Mouse (Mus musculus) lung, postnatal 0 days (tissue): ENCODE measurements around the gene Pbx2. TPM values are rescaled to one million over a fixed set of nuclear protein-coding genes. Genes with fewer than 3 reads are reported as not detected.

Experiments
- ATAC-seq: fragments of 200-750 bp; cut with Nextera tagmentation; 2 replicates; pipeline ENCODE4 v1.8.0; 2017; ENCODE audit warnings: moderate library complexity
- DNase-seq: peaks from one replicate; pipeline ENCODE4 v3.0.0-alpha.2; 2016; ENCODE audit warnings: low spot score
- H3K27ac ChIP-seq: fragments of 300-500 bp; sonication (generic); 2 replicates; pipeline ENCODE4 v1.5.1; 2014; ENCODE audit warnings: antibody characterized with exemption, mild to moderate bottlenecking, low read length, mixed read lengths
- H3K27me3 ChIP-seq: fragments of 300-500 bp; sonication (generic); replicated peaks from 2 replicates; pipeline ENCODE4 v1.6.1; 2014; ENCODE audit warnings: low read length, mixed read lengths; ENCODE audit not compliant: insufficient read depth
- H3K36me3 ChIP-seq: fragments of 300-500 bp; sonication (generic); 2 replicates; pipeline ENCODE4 v1.6.1; 2014; ENCODE audit warnings: low read length, mixed read lengths; ENCODE audit not compliant: insufficient read depth
- H3K4me1 ChIP-seq: fragments of 300-500 bp; sonication (generic); 2 replicates; pipeline ENCODE4 v1.6.1; 2014; ENCODE audit warnings: antibody characterized with exemption, low read depth, low read length, mixed read lengths; ENCODE audit not compliant: insufficient read depth
- H3K4me2 ChIP-seq: fragments of 300-500 bp; sonication (generic); replicated peaks from 2 replicates; pipeline ENCODE4 v1.6.1; 2014; ENCODE audit warnings: low read depth, mild to moderate bottlenecking, low read length, moderate library complexity, mixed read lengths
- H3K4me3 ChIP-seq: fragments of 300-500 bp; sonication (generic); 2 replicates; pipeline ENCODE4 v1.5.1; 2014; ENCODE audit warnings: low read depth, low read length
- H3K9ac ChIP-seq: fragments of 300-500 bp; sonication (generic); replicated peaks from 2 replicates; pipeline ENCODE4 v1.6.1; 2014; ENCODE audit warnings: low read depth, mild to moderate bottlenecking
- H3K9me3 ChIP-seq: fragments of 300-500 bp; sonication (generic); 2 replicates; pipeline ENCODE4 v1.6.1; 2016; ENCODE audit warnings: low read length, mixed read lengths
- CTCF ChIP-seq: IDR thresholded peaks from 2 replicates; pipeline ENCODE4 v1.5.1; 2016; ENCODE audit warnings: antibody characterized with exemption, mild to moderate bottlenecking
- EP300 ChIP-seq: IDR thresholded peaks from 2 replicates; pipeline ENCODE4 v1.6.1; 2016; ENCODE audit warnings: antibody characterized with exemption, mild to moderate bottlenecking, control low read depth
- WGBS: fragments of 180-500 bp; shearing (Covaris S2); extraction: QIAGEN DNeasy Blood & Tissue Kit; methylation state at CpG from one replicate; pipeline ENCODE4 v1.1.7; 2014; 5-methylcytosine and 5-hydroxymethylcytosine counted together
- polyA plus RNA-seq: library from polyadenylated mRNA; unstranded; fragments of >200 nt; fragmentation: Nextera tagmentation; extraction: Ambion mirVana; gene quantifications from 2 replicates; pipeline ENCODE4 v1.2.1, GENCODE M21; 2015

Pbx2 gene
- polyA plus RNA-seq, 1 experiment from 2014 or later = 15.0 TPM

DNA sequence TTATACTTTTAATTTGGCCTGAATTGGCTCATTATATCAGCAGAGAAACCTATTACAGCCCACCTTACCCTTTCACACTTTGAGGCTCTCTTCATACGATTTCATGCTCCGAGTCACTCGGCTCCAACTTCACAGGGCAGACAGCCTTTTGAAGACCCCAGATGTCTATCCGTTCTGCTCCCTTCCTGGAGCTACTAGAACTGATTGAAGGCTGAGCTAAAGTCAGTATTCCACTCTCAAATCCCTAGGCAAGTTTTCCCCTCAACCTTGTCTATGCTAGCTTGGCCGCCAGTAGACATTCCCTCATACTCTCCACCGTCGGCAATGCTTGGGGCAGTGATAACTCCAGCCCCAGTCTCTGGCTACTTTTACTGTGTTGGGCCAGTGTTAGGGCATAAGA lies 1.9 kb upstream of the Pbx2 start:
- 26% methylated on average over 7 of the region's 7 CpGs for WGBS
- Histone ChIP-seq H3K27me3 (no peaks in the 10 kb centered on the region), H3K27ac (peak overlapping the region; percentile 97), H3K9me3 (no peaks in the 10 kb centered on the region), H3K4me2 (peak overlapping the region; percentile 96), H3K36me3 (no peaks in the 10 kb centered on the region), H3K4me1 (peaks cover 30% of the 10 kb centered on the region; the same call in 1 of the 2 replicates), H3K4me3 (peak overlapping the region; percentile 14), H3K9ac (no peak overlapping the region)
- DNase-seq (no peak), ATAC-seq (no peak)
- TF ChIP-seq CTCF = no peak
- no peak for TF ChIP-seq EP300

DNA sequence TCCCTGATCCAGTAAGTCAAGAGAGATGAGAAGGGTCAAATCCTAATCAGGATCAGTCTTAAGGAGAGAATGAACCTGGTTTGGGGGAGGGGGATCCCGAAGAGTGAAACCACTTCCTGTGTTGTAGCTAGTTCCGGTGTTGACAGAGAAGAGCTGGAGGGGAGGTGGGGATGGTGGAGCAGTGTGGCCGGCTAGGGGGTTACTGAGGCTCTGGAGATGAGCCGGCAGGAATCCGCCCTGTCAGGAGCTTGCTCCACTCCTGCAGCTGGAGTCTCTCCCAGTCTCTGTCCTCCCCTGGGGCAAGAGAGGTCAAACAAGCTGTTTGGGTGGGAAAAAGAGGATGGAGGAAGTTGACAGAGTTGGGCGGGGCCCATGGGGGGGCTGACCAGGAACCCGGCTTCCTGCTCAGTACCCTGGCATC lies 1.4 kb upstream of the Pbx2 start, which contains the start of gene Gpsm3:
Gene Gpsm3, plus strand, starts transcription at position 126 of the 421 bp plus-strand sequence.
- H3K9me3 ChIP-seq = no peaks in the 10 kb centered on the region
- DNase-seq (peak; percentile 90), ATAC-seq (peak; percentile 23)
- no peak for TF ChIP-seq CTCF
- peak; percentile 48; the same call in 1 of the 2 replicates for TF ChIP-seq EP300
- H3K4me3 ChIP-seq = peak within 1 kb of the TSS; percentile 23
- peak within 1 kb of the TSS; percentile 96 for H3K4me2 ChIP-seq
- peaks cover 30% of the 10 kb centered on the region; the same call in 1 of the 2 replicates for H3K4me1 ChIP-seq
- H3K27ac ChIP-seq = peak within 1 kb of the TSS; percentile 97
- peak within 1 kb of the TSS; percentile 42 for H3K9ac ChIP-seq
- peaks cover 4% of the 10 kb centered on the region; the same call in 1 of the 2 replicates for H3K36me3 ChIP-seq
- WGBS = 6% methylated on average over 6 of the region's 7 CpGs
- H3K27me3 ChIP-seq = no peaks in the 10 kb centered on the region

DNA sequence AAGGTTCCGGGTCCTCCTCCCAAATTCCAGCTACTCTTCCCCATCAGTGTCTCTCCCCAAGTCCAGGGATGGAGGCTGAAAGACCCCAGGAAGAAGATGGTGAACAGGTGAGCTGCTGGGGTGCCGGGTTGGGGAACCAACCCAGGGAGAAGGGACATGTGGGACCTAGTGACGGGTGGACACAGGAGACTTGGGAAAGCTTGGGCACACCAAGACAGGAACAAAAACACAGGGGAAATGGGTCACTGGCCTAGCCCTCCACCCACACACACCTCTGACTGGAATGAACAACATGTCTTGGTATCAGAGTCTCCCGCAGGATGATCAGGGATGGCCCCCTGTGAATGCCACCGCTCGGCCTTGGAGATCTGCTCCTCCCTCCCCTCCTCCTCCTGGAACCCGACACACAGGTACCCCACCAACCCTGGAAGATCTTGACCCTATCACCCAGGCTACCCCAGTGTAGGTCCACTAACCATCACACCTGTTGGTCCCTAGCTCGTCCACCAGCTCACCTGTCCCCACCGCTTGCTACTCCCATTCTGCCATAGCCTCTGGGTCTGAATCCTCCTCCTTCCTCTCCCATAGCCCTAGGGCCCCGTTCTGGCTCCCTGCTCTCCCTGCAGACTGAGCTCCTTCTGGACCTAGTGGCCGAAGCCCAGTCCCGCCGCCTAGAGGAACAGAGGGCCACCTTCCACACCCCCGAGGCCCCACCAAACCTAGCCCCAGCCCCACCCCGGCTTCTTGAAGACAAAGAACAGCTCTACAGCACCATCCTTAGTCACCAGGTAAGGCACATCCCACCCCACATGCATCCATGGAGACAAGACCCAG lies 695 bp upstream of the Pbx2 start:
- TF ChIP-seq CTCF = no peak; the same call in 1 of the 2 replicates
- no peak for TF ChIP-seq EP300
- Histone ChIP-seq H3K27me3 (no peaks in the 10 kb centered on the region), H3K9me3 (no peaks in the 10 kb centered on the region), H3K9ac (peak overlapping the region; percentile 84; the same call in 1 of the 2 replicates), H3K27ac (peak overlapping the region; percentile 97), H3K36me3 (peaks cover 11% of the 10 kb centered on the region; the same call in 1 of the 2 replicates), H3K4me3 (peak overlapping the region; percentile 86), H3K4me2 (peak overlapping the region; percentile 96), H3K4me1 (peaks cover 30% of the 10 kb centered on the region; the same call in 1 of the 2 replicates)
- 73% methylated on average over 15 of the region's 15 CpGs for WGBS
- ATAC-seq (no peak), DNase-seq (no peak)

DNA sequence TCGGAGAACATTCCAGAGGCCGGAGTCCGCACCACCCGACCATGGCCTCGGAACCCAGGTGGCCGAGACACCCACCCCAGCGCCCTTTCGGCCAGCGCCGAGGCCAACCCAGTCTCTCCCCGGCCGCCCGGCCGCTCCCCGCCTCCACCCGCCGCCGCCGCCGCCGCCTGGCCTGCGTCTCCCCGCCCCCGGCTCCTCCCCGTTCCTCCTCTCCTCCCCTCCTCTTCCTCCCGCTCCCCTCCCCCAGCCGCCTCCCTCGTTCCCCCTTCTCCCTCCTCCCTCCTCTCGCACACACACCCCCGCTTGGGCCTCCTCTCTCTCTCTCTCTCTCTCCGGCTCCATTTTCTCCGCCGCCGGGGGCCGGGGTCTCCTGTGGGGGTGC lies 919 bp downstream of the Pbx2 start:
- WGBS = 0% methylated on average over 17 of the region's 35 CpGs
- ATAC-seq = peak; percentile 55
- TF ChIP-seq EP300 (no peak), CTCF (no peak)

DNA sequence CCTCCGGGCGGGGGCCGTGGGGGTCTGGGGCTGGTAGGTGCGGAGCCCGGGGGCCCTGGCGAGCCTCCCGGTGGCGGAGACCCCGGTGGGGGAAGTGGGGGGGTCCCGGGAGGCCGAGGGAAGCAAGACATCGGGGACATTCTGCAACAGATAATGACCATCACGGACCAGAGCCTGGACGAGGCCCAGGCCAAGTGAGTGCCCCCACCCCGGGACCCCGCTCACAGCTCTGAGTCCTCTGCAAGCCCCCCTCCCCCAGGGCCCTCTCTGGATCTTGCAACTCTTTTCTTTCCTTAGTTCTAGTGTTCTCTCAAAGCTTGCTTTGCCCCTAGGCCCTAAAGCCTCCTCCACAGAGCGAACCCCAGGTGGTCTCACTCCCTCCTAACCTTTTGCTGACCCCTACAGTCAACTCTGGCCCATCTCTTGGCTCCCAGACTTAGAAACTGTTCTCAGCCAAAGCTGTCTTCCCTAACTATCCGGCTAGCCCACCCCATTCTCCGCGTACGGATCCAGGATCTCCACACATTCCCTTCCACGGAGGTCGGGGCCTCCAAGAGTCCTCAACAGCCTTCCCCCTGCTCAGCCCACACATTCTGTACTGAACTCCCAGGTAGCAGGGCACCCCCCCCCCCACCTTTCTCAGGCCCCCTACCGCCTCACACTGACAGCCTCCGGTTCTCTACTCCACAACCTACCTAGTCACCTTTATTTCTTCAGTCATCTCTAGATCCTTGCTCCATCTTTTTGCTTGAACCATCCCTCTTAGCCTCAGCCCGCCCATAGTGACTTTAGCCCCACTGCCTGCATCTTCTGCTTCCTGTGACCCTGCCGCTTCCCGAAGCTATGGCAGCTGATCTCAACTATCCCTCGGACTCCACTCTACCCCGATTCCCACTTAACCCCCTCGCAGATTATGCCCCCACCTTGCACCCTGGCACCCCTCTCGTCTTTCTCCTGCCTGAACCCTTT lies 1.8 kb downstream of the Pbx2 start:
- Histone ChIP-seq H3K9me3 (no peaks in the 10 kb centered on the region), H3K9ac (peak overlapping the region; percentile 84), H3K4me2 (peak overlapping the region; percentile 96), H3K36me3 (peaks cover 11% of the 10 kb centered on the region; the same call in 1 of the 2 replicates), H3K4me3 (peak overlapping the region; percentile 86), H3K27me3 (no peaks in the 10 kb centered on the region), H3K4me1 (peaks cover 32% of the 10 kb centered on the region; the same call in 1 of the 2 replicates), H3K27ac (peak overlapping the region; percentile 97)
- WGBS = under 1% methylated on average over 26 of the region's 32 CpGs
- DNase-seq = peak; percentile 69
- ATAC-seq = no peak
- TF ChIP-seq EP300 (no peak), CTCF (no peak)

More for the DNA sequence above, 919 bp downstream of the Pbx2 start:
- H3K4me3 ChIP-seq = peak overlapping the region; percentile 86
- H3K36me3 ChIP-seq = peaks cover 11% of the 10 kb centered on the region; the same call in 1 of the 2 replicates
- no peaks in the 10 kb centered on the region for H3K27me3 ChIP-seq
- H3K9me3 ChIP-seq = no peaks in the 10 kb centered on the region
- H3K9ac ChIP-seq = peak overlapping the region; percentile 84
- H3K4me1 ChIP-seq = peaks cover 30% of the 10 kb centered on the region; the same call in 1 of the 2 replicates
- peak overlapping the region; percentile 97 for H3K27ac ChIP-seq
- peak; percentile 98 for DNase-seq
- H3K4me2 ChIP-seq = peak overlapping the region; percentile 96
